Mouse (Mus musculus): Measurements from ENCODE around the gene Rhov. TPM values are rescaled to one million over a fixed set of nuclear protein-coding genes. Genes with fewer than 3 reads are reported as not detected.

Rhov gene
- polyA plus RNA-seq (2015; fragmentation: Nextera tagmentation; extraction: Ambion mirVana) = 0.14 and 0.60 TPM in 2 replicates

GRCm38 (mm10) chr2:119270643-119271331 is at the start of gene Rhov:
Gene Rhov, minus strand, starts transcription at chr2:119271272.
- H3K27me3 ChIP-seq (replicated peaks) = peaks cover 43% of the 10 kb centered on the region
- peaks cover 10% of the 10 kb centered on the region for H3K4me1 ChIP-seq
- H3K27ac ChIP-seq (replicated peaks) = no peak within 1 kb of the TSS
- H3K9ac ChIP-seq = peak within 1 kb of the TSS; percentile 75
- peak within 1 kb of the TSS; percentile 63 for H3K4me3 ChIP-seq
- under 1% methylated on average over 49 of the region's 49 CpGs for WGBS
- no peaks in the 10 kb centered on the region for H3K9me3 ChIP-seq
- peak within 1 kb of the TSS; percentile 99 for H3K4me2 ChIP-seq
- ATAC-seq (ENCODE audit: extremely low read depth, insufficient number of reproducible peaks, low FRiP score, low TSS enrichment) = 0 out of 2 replicates have a peak, but pooled peaks have one; percentile 25
- H3K36me3 ChIP-seq = no peaks in the 10 kb centered on the region

- Histone ChIP-seq H3K27ac (replicated peaks) (0 out of 2 replicates have a peak overlapping the region, but pooled peaks have one; percentile 1), H3K9me3 (no peaks in the 10 kb centered on the region), H3K9ac (no peak overlapping the region), H3K4me2 (no peak overlapping the region), H3K36me3 (no peaks in the 10 kb centered on the region), H3K4me1 (peaks cover 54% of the 10 kb centered on the region), H3K27me3 (replicated peaks) (peaks cover 65% of the 10 kb centered on the region), H3K4me3 (no peak overlapping the region)
- ATAC-seq (ENCODE audit: extremely low read depth, insufficient number of reproducible peaks, low FRiP score, low TSS enrichment) = no peak
- 48% methylated on average over 8 of the region's 8 CpGs for WGBS
These were observed 49.5 kb upstream of the Rhov start for GRCm38 (mm10) chr2:119320571-119320970.

GRCm38 (mm10) chr2:119318043-119318710 is 47.1 kb upstream of the Rhov start:
- no peak for ATAC-seq (ENCODE audit: extremely low read depth, insufficient number of reproducible peaks, low FRiP score, low TSS enrichment)
- peak overlapping the region; percentile 15; the same call in 1 of the 2 replicates for H3K27ac ChIP-seq (replicated peaks)
- H3K27me3 ChIP-seq (replicated peaks) = peaks cover 49% of the 10 kb centered on the region
- H3K4me2 ChIP-seq = no peak overlapping the region
- no peaks in the 10 kb centered on the region for H3K9me3 ChIP-seq
- 63% methylated on average over 3 of the region's 3 CpGs for WGBS
- peaks cover 39% of the 10 kb centered on the region for H3K4me1 ChIP-seq
- no peak overlapping the region for H3K9ac ChIP-seq
- no peak overlapping the region for H3K4me3 ChIP-seq
- no peaks in the 10 kb centered on the region for H3K36me3 ChIP-seq

GRCm38 (mm10) chr2:119314742-119315310 is 43.8 kb upstream of the Rhov start:
- Histone ChIP-seq H3K4me3 (no peak overlapping the region), H3K27ac (replicated peaks) (peak overlapping the region; percentile 29; the same call in 1 of the 2 replicates), H3K9ac (no peak overlapping the region), H3K4me1 (peaks cover 18% of the 10 kb centered on the region), H3K36me3 (no peaks in the 10 kb centered on the region), H3K9me3 (no peaks in the 10 kb centered on the region), H3K4me2 (no peak overlapping the region), H3K27me3 (replicated peaks) (peaks cover 17% of the 10 kb centered on the region)
- WGBS = 67% methylated on average over 12 of the region's 12 CpGs
- no peak for ATAC-seq (ENCODE audit: extremely low read depth, insufficient number of reproducible peaks, low FRiP score, low TSS enrichment)

- Histone ChIP-seq H3K27ac (replicated peaks) (peak overlapping the region; percentile 29; the same call in 1 of the 2 replicates), H3K4me3 (no peak overlapping the region), H3K36me3 (no peaks in the 10 kb centered on the region), H3K27me3 (replicated peaks) (peaks cover 12% of the 10 kb centered on the region; the same call in 1 of the 2 replicates), H3K4me2 (no peak overlapping the region), H3K9ac (no peak overlapping the region), H3K4me1 (peaks cover 18% of the 10 kb centered on the region), H3K9me3 (no peaks in the 10 kb centered on the region)
- WGBS = 38% methylated on average over 10 of the region's 10 CpGs
- ATAC-seq (ENCODE audit: extremely low read depth, insufficient number of reproducible peaks, low FRiP score, low TSS enrichment) = no peak; the same call in 1 of the 2 replicates
These were observed 42.9 kb upstream of the Rhov start for GRCm38 (mm10) chr2:119313780-119314479.

GRCm38 (mm10) chr2:119312380-119312958 is 41.4 kb upstream of the Rhov start:
- no peak for ATAC-seq (ENCODE audit: extremely low read depth, insufficient number of reproducible peaks, low FRiP score, low TSS enrichment)
- Histone ChIP-seq H3K9ac (no peak overlapping the region), H3K27ac (replicated peaks) (0 out of 2 replicates have a peak overlapping the region, but pooled peaks have one; percentile 41), H3K9me3 (no peaks in the 10 kb centered on the region), H3K4me1 (peaks cover 14% of the 10 kb centered on the region), H3K4me3 (no peak overlapping the region), H3K36me3 (no peaks in the 10 kb centered on the region), H3K27me3 (replicated peaks) (peaks cover 12% of the 10 kb centered on the region; the same call in 1 of the 2 replicates), H3K4me2 (no peak overlapping the region)
- 74% methylated on average over 2 of the region's 2 CpGs for WGBS

- peak; percentile 44; the same call in 1 of the 2 replicates for ATAC-seq (ENCODE audit: extremely low read depth, insufficient number of reproducible peaks, low FRiP score, low TSS enrichment)
- H3K9me3 ChIP-seq = no peaks in the 10 kb centered on the region
- H3K27ac ChIP-seq (replicated peaks) = 0 out of 2 replicates have a peak overlapping the region, but pooled peaks have one; percentile 41
- peaks cover 14% of the 10 kb centered on the region for H3K4me1 ChIP-seq
- no peaks in the 10 kb centered on the region for H3K36me3 ChIP-seq
- no peak overlapping the region for H3K9ac ChIP-seq
- 36% methylated on average over 12 of the region's 12 CpGs for WGBS
- no peak overlapping the region for H3K4me2 ChIP-seq
- H3K27me3 ChIP-seq (replicated peaks) = peaks cover 12% of the 10 kb centered on the region; the same call in 1 of the 2 replicates
- no peak overlapping the region for H3K4me3 ChIP-seq
These were observed 40.5 kb upstream of the Rhov start for GRCm38 (mm10) chr2:119311544-119311943.

- 20% methylated on average over 3 of the region's 3 CpGs for WGBS
These were observed 33.7 kb upstream of the Rhov start for GRCm38 (mm10) chr2:119304798-119305208.

GRCm38 (mm10) chr2:119304391-119304790 is 33.3 kb upstream of the Rhov start:
- peaks cover under 1% of the 10 kb centered on the region; the same call in 1 of the 2 replicates for H3K36me3 ChIP-seq
- no peak overlapping the region for H3K27ac ChIP-seq (replicated peaks)

More at GRCm38 (mm10) chr2:119304798-119305208, 33.7 kb upstream of the Rhov start:
- Histone ChIP-seq H3K4me3 (no peak overlapping the region), H3K4me1 (peaks cover 32% of the 10 kb centered on the region), H3K9ac (0 out of 2 replicates have a peak overlapping the region, but pooled peaks have one; percentile 17), H3K36me3 (no peaks in the 10 kb centered on the region), H3K27me3 (replicated peaks) (no peaks in the 10 kb centered on the region), H3K4me2 (no peak overlapping the region), H3K9me3 (no peaks in the 10 kb centered on the region), H3K27ac (replicated peaks) (peak overlapping the region; percentile 49; the same call in 1 of the 2 replicates)
- ATAC-seq (ENCODE audit: extremely low read depth, insufficient number of reproducible peaks, low FRiP score, low TSS enrichment) = no peak

GRCm38 (mm10) chr2:119302876-119303275 is 31.8 kb upstream of the Rhov start:
- H3K4me3 ChIP-seq = no peak overlapping the region
- H3K27ac ChIP-seq (replicated peaks) = no peak overlapping the region
- peaks cover 16% of the 10 kb centered on the region for H3K36me3 ChIP-seq
- H3K9me3 ChIP-seq = no peaks in the 10 kb centered on the region
- no peaks in the 10 kb centered on the region for H3K27me3 ChIP-seq (replicated peaks)
- 73% methylated on average over 6 of the region's 6 CpGs for WGBS
- H3K9ac ChIP-seq = no peak overlapping the region
- ATAC-seq (ENCODE audit: extremely low read depth, insufficient number of reproducible peaks, low FRiP score, low TSS enrichment) = no peak
- peaks cover 33% of the 10 kb centered on the region for H3K4me1 ChIP-seq
- no peak overlapping the region for H3K4me2 ChIP-seq

More at GRCm38 (mm10) chr2:119304391-119304790, 33.3 kb upstream of the Rhov start:
- Histone ChIP-seq H3K4me2 (no peak overlapping the region), H3K9ac (0 out of 2 replicates have a peak overlapping the region, but pooled peaks have one; percentile 17), H3K4me1 (peaks cover 33% of the 10 kb centered on the region), H3K27me3 (replicated peaks) (no peaks in the 10 kb centered on the region), H3K9me3 (no peaks in the 10 kb centered on the region), H3K4me3 (no peak overlapping the region)
- WGBS = 37% methylated on average over 3 of the region's 3 CpGs
- no peak for ATAC-seq (ENCODE audit: extremely low read depth, insufficient number of reproducible peaks, low FRiP score, low TSS enrichment)
